Mouse (Mus musculus) gastrocnemius, adult 2 months (tissue): ENCODE results near the gene Ifitm1. TPM values are rescaled to one million over a fixed set of nuclear protein-coding genes. Genes with fewer than 3 reads are reported as not detected.
"Not testable (repeated sequence)": the region's sequence is repeated elsewhere in the genome, so short reads cannot be mapped to it uniquely, and the experiment has no call there.

ENCODE experiments used
- DNase-seq: peaks from one replicate; pipeline ENCODE4 v3.0.0; 2022
- H3K27ac ChIP-seq: fragments of 200-600 bp; 2 replicates; pipeline ENCODE4 v1.8.1; 2022; ENCODE audit warnings: mild to moderate bottlenecking
- H3K4me3 ChIP-seq: fragments of 200-600 bp; 2 replicates; pipeline ENCODE4 v1.8.1; 2022; ENCODE audit warnings: mild to moderate bottlenecking, moderate library complexity
- CTCF ChIP-seq: fragments of 200-600 bp; IDR thresholded peaks from 2 replicates; pipeline ENCODE4 v1.8.1; 2022; ENCODE audit warnings: antibody characterized with exemption, mild to moderate bottlenecking, moderate library complexity
- intact Hi-C: fragments of 180-260 bp; cut with DNase I; formaldehyde crosslinking; loops from one replicate; pipeline ENCODE4 v1.15.1; 2025
- total RNA-seq, 2 experiments: library from RNA; stranded (reverse); gene quantifications; 2 replicates each; pipeline ENCODE4 v1.2.3; 2021

Ifitm1 gene
- total RNA-seq, 2 experiments from 2014 or later: 0.69 to 1.4 TPM

DNA sequence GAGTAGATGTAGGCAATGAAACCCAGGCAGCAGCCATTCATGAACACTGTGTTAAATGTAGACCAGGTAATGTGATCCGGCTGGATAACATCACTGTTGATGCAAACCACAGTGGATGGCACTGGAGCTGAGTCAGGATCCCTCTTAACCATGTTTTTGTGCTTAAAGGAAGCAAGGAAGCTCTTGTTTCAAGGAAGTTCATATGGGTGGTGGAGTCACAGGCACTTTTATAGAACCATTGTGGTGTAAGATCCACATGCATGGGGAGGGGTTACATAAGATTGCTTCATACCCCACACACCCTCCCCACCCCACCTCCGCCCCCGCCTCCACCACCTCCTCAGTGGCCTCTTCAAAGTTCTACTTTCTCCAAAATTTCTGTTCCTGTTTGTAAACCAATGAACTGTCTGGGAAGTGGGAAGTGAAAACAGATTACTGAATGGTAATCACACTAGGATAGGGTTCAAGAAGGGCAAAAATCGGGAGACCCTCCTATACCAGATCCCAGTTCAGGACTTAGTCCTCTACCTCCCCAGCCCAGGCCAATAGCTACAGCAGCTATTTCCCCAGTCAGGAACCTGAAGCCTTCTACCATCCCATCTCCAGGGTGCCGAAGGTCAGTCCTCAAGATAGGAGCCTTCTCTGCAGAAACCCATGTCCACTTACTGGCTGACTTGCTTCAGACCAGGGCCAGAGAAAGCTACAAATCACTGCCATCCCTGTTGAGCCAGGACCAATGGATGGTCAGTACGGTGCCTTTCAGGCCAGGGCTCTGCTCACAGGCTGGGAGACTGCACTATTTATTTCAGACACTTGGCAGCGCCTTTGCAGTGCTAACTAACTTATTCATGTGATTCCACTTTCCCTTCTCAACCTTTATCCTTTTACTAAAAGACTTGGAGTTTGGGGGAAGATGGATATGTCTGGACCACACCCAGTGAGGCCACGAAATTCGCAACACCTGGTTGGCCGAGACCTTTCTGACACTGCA is 50.0 kb downstream of the Ifitm1 start:
- Histone ChIP-seq H3K4me3 (peak overlapping the region; percentile 9; the same call in 1 of the 2 replicates), H3K27ac (0 out of 2 replicates have a peak overlapping the region, but pooled peaks have one; percentile 31)
- no peak for DNase-seq
- intact Hi-C loops: no loop called here
- no peak for TF ChIP-seq CTCF

GRCm38 (mm10) chr7:141017824-141018223 is 50.8 kb downstream of the Ifitm1 start, which contains the start of gene Ifitm6:
TSS of gene Ifitm6 (minus strand) at chr7:141017924.
- DNase-seq, H3K4me3 ChIP-seq, intact Hi-C loops: not testable (repeated sequence)
- 0 out of 2 replicates have a peak within 1 kb of the TSS, but pooled peaks have one; percentile 8 for H3K27ac ChIP-seq

- Histone ChIP-seq H3K4me3 (no peak overlapping the region), H3K27ac (no peak overlapping the region)
- no peak for DNase-seq
- no peak for TF ChIP-seq CTCF
- intact Hi-C loops: no loop called here
Observed at GRCm38 (mm10) chr7:141019028-141019427, 52.0 kb downstream of the Ifitm1 start.

Other genes with a start within 250 kb of the Ifitm1 start
- gene Cyp2e1, start 203.5 kb upstream of the Ifitm1 start, total RNA-seq: 1 to 10 TPM; 2.6 to 8.8 TPM
- gene Syce1, start 179.4 kb upstream of the Ifitm1 start, total RNA-seq: not detected
- not detected for gene Zfp941, start 145.0 kb upstream of the Ifitm1 start, total RNA-seq
- gene Urah, start 132.2 kb upstream of the Ifitm1 start, total RNA-seq: not detected
- gene Scgb1c1, start 121.7 kb upstream of the Ifitm1 start, total RNA-seq: not detected
- gene Odf3, start 119.4 kb upstream of the Ifitm1 start, total RNA-seq: not detected
- gene Gm45785, start 110.9 kb upstream of the Ifitm1 start, total RNA-seq: not detected
- 10 to 100 TPM; 12.7 TPM for gene Ric8a, start 110.3 kb upstream of the Ifitm1 start, total RNA-seq
- 1 to 10 TPM; 6.0 to 6.9 TPM for gene Bet1l, start 109.6 kb upstream of the Ifitm1 start, total RNA-seq
- 10 to 100 TPM; 84.5 to 89.3 TPM for gene Psmd13, start 85.3 kb upstream of the Ifitm1 start, total RNA-seq
- 10 to 100 TPM; 20.4 to 27.3 TPM for gene Sirt3, start 84.9 kb upstream of the Ifitm1 start, total RNA-seq
- gene Cox8b, start 66.8 kb upstream of the Ifitm1 start, total RNA-seq: 1,000 to 10,000 TPM; 2,055 to 2,295 TPM
- not detected for gene Nlrp6, start 46.3 kb upstream of the Ifitm1 start, total RNA-seq
- gene Pgghg, start 25.8 kb upstream of the Ifitm1 start, total RNA-seq: 1 to 10 TPM; 3.8 to 5.6 TPM
- gene Ifitm5, start 16.9 kb upstream of the Ifitm1 start, total RNA-seq: under 1 TPM in 1 of 2 experiments, not detected in 1; 0.33 TPM
- not detected for gene Gm45717, start 11.3 kb upstream of the Ifitm1 start, total RNA-seq
- gene Ifitm2, start 11.2 kb upstream of the Ifitm1 start, total RNA-seq: 10 to 100 TPM; 42.2 to 82.6 TPM
- 10 to 100 TPM; 30.8 to 49.0 TPM for gene Ifitm3, start 43.5 kb downstream of the Ifitm1 start, total RNA-seq
- not detected for gene Ifitm6, start 50.7 kb downstream of the Ifitm1 start, total RNA-seq
- gene Gm17387, start 61.9 kb downstream of the Ifitm1 start, total RNA-seq: not detected
- under 1 TPM; 0.17 to 0.18 TPM for gene B4galnt4, start 93.9 kb downstream of the Ifitm1 start, total RNA-seq
- gene Pkp3, start 111.0 kb downstream of the Ifitm1 start, total RNA-seq: not detected
- 1 to 10 TPM; 1.7 TPM for gene Sigirr, start 133.4 kb downstream of the Ifitm1 start, total RNA-seq
- not detected for gene Ano9, start 150.6 kb downstream of the Ifitm1 start, total RNA-seq
- 10 to 100 TPM; 19.5 to 20.5 TPM for gene Ptdss2, start 155.2 kb downstream of the Ifitm1 start, total RNA-seq
- 10 to 100 TPM; 46.5 to 50.9 TPM for gene Rnh1, start 205.6 kb downstream of the Ifitm1 start, total RNA-seq
- 100 to 1,000 TPM; 117 to 119 TPM for gene Hras, start 226.8 kb downstream of the Ifitm1 start, total RNA-seq
- 1 to 10 TPM; 1.7 to 2.1 TPM for gene Lrrc56, start 226.9 kb downstream of the Ifitm1 start, total RNA-seq
- gene Lmntd2, start 246.9 kb downstream of the Ifitm1 start, total RNA-seq: not detected
- under 1 TPM in 1 of 2 experiments, not detected in 1; 0.28 TPM for gene Rassf7, start 248.6 kb downstream of the Ifitm1 start, total RNA-seq